Mouse (Mus musculus) small intestine, adult 2 months (tissue): ENCODE data around the gene Oip5.

ENCODE experiments used
- CTCF ChIP-seq: fragments of 200-500 bp; IDR thresholded peaks from 2 replicates; pipeline ENCODE4 v1.5.1; 2012; ENCODE audit warnings: low read depth, mild to moderate bottlenecking, control low read depth, inconsistent platforms, low read length, moderate library complexity, mixed read lengths; ENCODE audit not compliant: insufficient replicate concordance, insufficient read length; ENCODE audit errors: extremely low read depth
- POLR2A ChIP-seq: fragments of 200-500 bp; IDR thresholded peaks from 2 replicates; pipeline ENCODE4 v1.6.1; 2012; ENCODE audit warnings: low read depth, mild to moderate bottlenecking, control low read depth, inconsistent platforms, low read length, moderate library complexity

DNA sequence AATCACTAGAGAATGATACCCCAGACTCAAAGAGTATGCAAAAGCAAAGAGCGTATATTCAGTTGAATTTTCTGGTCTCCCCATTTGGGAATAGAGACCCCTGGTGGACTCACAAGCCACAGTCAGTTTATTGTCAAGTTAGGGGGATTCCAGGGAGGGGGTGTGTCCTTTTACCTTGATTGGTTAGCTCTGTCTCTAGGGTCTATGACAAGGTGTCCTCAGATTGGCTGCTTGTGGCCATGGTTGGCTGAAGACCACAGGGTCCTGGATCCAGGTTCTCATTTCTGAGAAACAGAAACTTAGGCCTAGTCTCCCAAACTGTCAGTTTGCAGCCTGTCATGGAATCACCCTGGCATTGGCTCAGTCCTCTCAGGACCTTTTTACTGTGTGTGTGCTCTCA, 18.5 kb upstream of the Oip5 start:
- TF ChIP-seq CTCF: no peak
- TF ChIP-seq POLR2A: no peak
